Mouse (Mus musculus) ZHBTc4 (cell line): Measurements from ENCODE around the gene Gm2431.

Source experiments
- DNase-seq: peaks from one replicate; pipeline ENCODE4 v3.0.0-alpha.2; 2011; ENCODE audit warnings: low read depth, low spot score

Gene Gm2431

DNA sequence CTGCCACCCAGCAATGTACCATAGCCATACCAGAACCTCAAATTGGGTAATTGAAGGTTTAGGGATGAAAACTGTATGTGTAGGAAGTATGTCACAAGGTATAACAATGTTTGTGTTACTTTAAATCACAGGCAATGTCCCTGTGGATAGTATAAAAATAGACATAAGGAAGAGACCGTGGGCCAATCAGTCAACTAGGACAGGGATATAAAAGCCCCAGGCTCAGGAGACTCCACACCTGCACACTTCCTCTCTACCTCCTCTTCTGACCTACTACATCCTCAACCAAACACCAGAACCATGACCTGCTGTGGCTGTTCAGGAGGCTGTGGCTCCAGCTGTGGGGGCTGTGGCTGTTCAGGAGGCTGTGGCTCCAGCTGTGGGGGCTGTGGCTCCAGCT, 46.6 kb downstream of the Gm2431 start, which contains the start of gene Gm7579:
Gm7579 (plus strand) TSS at position 301 of the 400 bp plus-strand sequence.
- DNase-seq, result no peak
